Mouse (Mus musculus): ENCODE measurements at regions not wholly inside any gene's neighbourhood (a gene's known extent, or its start where the extent isn't known, plus 50 kb on each side); places are given as distances from the start of the nearest gene placed in this dataset.
A peak's percentile ranks its signal among the peaks of the same experiment; 100 is the strongest.

GRCm38 (mm10) chr14:13146959-13147535, 137.5 kb upstream of the Synpr start:
- no peak for DNase-seq (ENCODE audit: low spot score in 2 of 2)

- no peak for DNase-seq (ENCODE audit: low spot score in 2 of 2)
Measured at GRCm38 (mm10) chr14:13149617-13150016, 135.0 kb upstream of the Synpr start.

- no peak for DNase-seq (ENCODE audit: low spot score in 2 of 2)
Measured at GRCm38 (mm10) chr14:13151672-13152071, 132.9 kb upstream of the Synpr start.

GRCm38 (mm10) chr14:13176149-13176548, 108.4 kb upstream of the Synpr start:
- DNase-seq (ENCODE audit: low spot score in 2 of 2), result no peak

- DNase-seq (ENCODE audit: low spot score in 2 of 2), result peak in 1 of 2 experiments; percentile 57
Measured at GRCm38 (mm10) chr14:13177906-13178305, 106.7 kb upstream of the Synpr start.

GRCm38 (mm10) chr14:13190801-13191200, 93.8 kb upstream of the Synpr start:
- no peak for DNase-seq (ENCODE audit: low spot score in 2 of 2)

GRCm38 (mm10) chr14:13192746-13193145, 91.8 kb upstream of the Synpr start:
- DNase-seq (ENCODE audit: low spot score in 2 of 2), result no peak

GRCm38 (mm10) chr14:13197330-13197892, 87.2 kb upstream of the Synpr start:
- DNase-seq (ENCODE audit: low spot score in 2 of 2), result no peak

GRCm38 (mm10) chr14:13198491-13198890, 86.1 kb upstream of the Synpr start:
- DNase-seq (ENCODE audit: low spot score in 2 of 2), result peak in 1 of 2 experiments; percentile 19

GRCm38 (mm10) chr14:13212658-13213057, 71.9 kb upstream of the Synpr start:
- no peak for DNase-seq (ENCODE audit: low spot score in 2 of 2)

All from left cerebral cortex, adult 8-10 months (tissue).